Mouse (Mus musculus) sigmoid colon, adult 10 weeks (tissue): ENCODE measurements around the gene Stx18. TPM values are rescaled to one million over a fixed set of nuclear protein-coding genes. Genes with fewer than 3 reads are reported as not detected.

Experiments
- polyA plus RNA-seq: library from polyadenylated mRNA; stranded (reverse); fragments of 350-450 nt; fragmentation: Illumina TruSeq; extraction: RNeasy Lipid Tissue Mini Kit (QIAGEN cat#74804); gene quantifications from one replicate; pipeline ENCODE4 v1.2.3, GENCODE M21; 2014; ENCODE audit warnings: low read depth, low replicate concordance

Stx18 gene
- 27.3 TPM for polyA plus RNA-seq

GRCm38 (mm10) chr5:38038710-38039592 lies at the start of gene Stx18:
Stx18 (plus strand) TSS chr5:38038742.

DNA sequence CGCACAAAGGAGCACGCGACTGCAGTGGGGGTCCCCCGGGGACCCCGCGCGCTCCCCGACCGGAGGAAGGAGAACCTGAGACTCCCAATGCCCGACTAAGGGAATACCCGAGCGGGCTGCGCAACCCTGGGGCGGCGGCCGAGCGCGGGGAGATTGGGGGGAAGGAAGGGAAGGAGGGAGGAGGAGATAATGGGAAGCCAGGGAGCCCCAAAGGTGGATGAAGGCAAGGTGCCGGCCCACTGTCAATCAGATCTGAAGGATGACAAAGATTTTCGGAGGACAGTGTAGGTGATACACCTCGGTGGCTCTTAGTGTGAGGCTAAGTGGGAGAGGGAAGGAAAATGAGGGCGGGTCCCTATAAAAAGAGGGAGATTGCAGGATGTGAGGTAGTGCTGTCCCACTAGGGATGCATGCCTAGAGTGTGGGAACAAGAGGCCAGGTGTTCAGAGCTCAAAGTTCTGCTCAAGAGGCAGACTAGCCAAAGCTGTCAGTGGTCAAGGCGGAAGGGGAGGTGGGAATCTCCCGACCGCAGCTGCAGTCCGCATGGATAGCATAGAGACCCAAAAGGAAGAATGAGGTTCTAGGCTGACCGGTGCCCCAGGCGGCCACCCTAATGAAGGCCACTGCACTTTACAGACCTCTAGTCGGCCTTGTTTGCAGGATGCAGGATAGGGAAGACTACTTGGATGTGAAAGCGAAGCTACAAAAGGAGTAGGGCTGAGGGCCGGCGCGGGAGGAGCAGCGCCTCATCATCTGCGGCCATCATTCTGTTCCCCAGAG lies 121.3 kb downstream of the Stx18 start, which contains the start of gene Nsg1:
Gene Nsg1, minus strand, starts transcription at position 274 of the 780 bp plus-strand sequence.

Other genes with a start within 250 kb of the Stx18 start
- not detected for gene Msx1, start 214.2 kb upstream of the Stx18 start, polyA plus RNA-seq
- 5.9 TPM for gene Nsg1, start 121.2 kb downstream of the Stx18 start, polyA plus RNA-seq
- 2.3 TPM for gene Zbtb49, start 181.7 kb downstream of the Stx18 start, polyA plus RNA-seq
- gene Lyar, start 181.7 kb downstream of the Stx18 start, polyA plus RNA-seq: 29.6 TPM
- 81.3 TPM for gene Tmem128, start 221.4 kb downstream of the Stx18 start, polyA plus RNA-seq
- gene Otop1, start 237.2 kb downstream of the Stx18 start, polyA plus RNA-seq: not detected